Mouse (Mus musculus) embryonic facial prominence, embryonic 15.5 days (tissue): Measurements from ENCODE around the gene Usf2. TPM values are rescaled to one million over a fixed set of nuclear protein-coding genes. Genes with fewer than 3 reads are reported as not detected.

Experiments
- ATAC-seq: fragments of 200-750 bp; cut with Nextera tagmentation; 2 replicates; pipeline ENCODE4 v1.8.0; 2017; ENCODE audit warnings: low read depth, moderate TSS enrichment; ENCODE audit not compliant: insufficient number of reproducible peaks, low FRiP score, low TSS enrichment
- H3K27ac ChIP-seq: fragments of 300-500 bp; sonication (generic); replicated peaks from 2 replicates; pipeline ENCODE4 v1.5.1; 2015; ENCODE audit warnings: mild to moderate bottlenecking, inconsistent platforms
- H3K27me3 ChIP-seq: fragments of 300-500 bp; sonication (generic); 2 replicates; pipeline ENCODE4 v1.6.1; 2015; ENCODE audit warnings: inconsistent platforms
- H3K36me3 ChIP-seq: fragments of 300-500 bp; sonication (generic); 2 replicates; pipeline ENCODE4 v1.6.1; 2015; ENCODE audit warnings: mild to moderate bottlenecking, inconsistent platforms
- H3K4me1 ChIP-seq: fragments of 300-500 bp; sonication (generic); 2 replicates; pipeline ENCODE4 v1.6.1; 2015; ENCODE audit warnings: inconsistent platforms
- H3K4me2 ChIP-seq: fragments of 300-500 bp; sonication (generic); replicated peaks from 2 replicates; pipeline ENCODE4 v1.6.1; 2015; ENCODE audit warnings: mild to moderate bottlenecking, inconsistent platforms
- H3K4me3 ChIP-seq: fragments of 300-500 bp; sonication (generic); replicated peaks from 2 replicates; pipeline ENCODE4 v1.5.1; 2015; ENCODE audit warnings: mild to moderate bottlenecking, inconsistent platforms
- H3K9ac ChIP-seq: fragments of 300-500 bp; sonication (generic); 2 replicates; pipeline ENCODE4 v1.6.1; 2015; ENCODE audit warnings: inconsistent platforms
- H3K9me3 ChIP-seq: fragments of 300-500 bp; sonication (generic); replicated peaks from 2 replicates; pipeline ENCODE4 v1.6.1; 2016; ENCODE audit warnings: inconsistent platforms
- WGBS: fragments of 180-500 bp; shearing (Covaris S2); methylation state at CpG from one replicate; pipeline ENCODE4 v1.1.7; 2015; 5-methylcytosine and 5-hydroxymethylcytosine counted together
- polyA plus RNA-seq: library from polyadenylated mRNA; unstranded; fragments of >200 nt; fragmentation: Nextera tagmentation; extraction: Ambion mirVana; gene quantifications from 2 replicates; pipeline ENCODE4 v1.2.1, GENCODE M21; 2015

Usf2 gene
- polyA plus RNA-seq, 1 experiment from 2014 or later, result 23.3 TPM

DNA sequence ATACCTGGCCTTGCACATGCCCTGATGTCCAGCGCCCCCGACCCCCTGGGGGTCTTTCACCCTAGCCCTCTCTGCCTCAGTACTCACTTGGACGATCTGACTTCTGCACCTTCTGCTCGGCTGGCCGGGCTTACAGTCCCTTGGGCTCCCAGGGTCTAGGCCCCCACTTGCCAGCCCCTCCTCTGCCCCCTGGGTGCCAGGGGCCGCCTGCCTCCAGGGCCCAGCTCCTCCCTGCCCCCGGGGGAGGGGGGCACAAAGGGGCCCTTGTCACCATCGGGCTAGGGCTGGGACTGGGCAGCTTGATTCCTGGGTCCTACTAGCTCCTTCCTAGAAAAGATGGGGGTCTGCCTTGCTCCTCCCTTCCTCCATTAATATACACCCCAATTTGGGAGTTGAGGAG is 41.9 kb downstream of the Usf2 start, which contains the start of gene Mag:
Gene Mag (minus strand): TSS at position 142 of the 400 bp plus-strand sequence.
- no peak for ATAC-seq
- WGBS, result 63% methylated on average over 8 of the region's 8 CpGs

DNA sequence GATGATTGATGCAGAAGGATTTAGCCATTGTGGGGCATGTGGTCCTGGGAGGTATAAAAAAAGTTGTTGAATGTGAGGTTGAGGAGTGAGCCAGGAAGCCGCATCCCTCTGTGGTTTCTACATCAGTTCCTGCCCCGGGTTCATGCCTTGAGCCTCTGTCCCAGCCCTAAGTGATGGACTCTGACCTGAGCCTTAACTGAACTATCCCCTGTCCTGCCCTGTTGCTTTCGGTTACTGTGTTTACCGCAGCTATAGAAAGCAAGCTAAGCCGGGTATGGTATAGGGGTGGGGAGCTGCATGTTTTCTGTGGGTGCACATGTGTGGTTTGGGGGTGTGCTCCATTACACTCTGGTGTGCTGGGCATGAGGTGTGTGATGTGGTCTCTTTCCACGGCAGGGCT is 46.8 kb downstream of the Usf2 start:
- Histone ChIP-seq H3K36me3 (no peaks in the 10 kb centered on the region), H3K4me1 (peaks cover 17% of the 10 kb centered on the region; the same call in 1 of the 2 replicates), H3K27ac (no peak overlapping the region), H3K4me3 (no peak overlapping the region), H3K9ac (no peak overlapping the region), H3K27me3 (no peaks in the 10 kb centered on the region), H3K9me3 (no peaks in the 10 kb centered on the region), H3K4me2 (no peak overlapping the region)
- ATAC-seq, result peak; percentile 49; the same call in 1 of the 2 replicates
- 68% methylated on average over 6 of the region's 6 CpGs for WGBS

More for the DNA sequence above, 41.9 kb downstream of the Usf2 start, which contains the start of gene Mag:
- no peaks in the 10 kb centered on the region for H3K36me3 ChIP-seq
- H3K9ac ChIP-seq, result no peak within 1 kb of the TSS
- H3K4me3 ChIP-seq, result no peak within 1 kb of the TSS
- H3K4me2 ChIP-seq, result no peak within 1 kb of the TSS
- no peaks in the 10 kb centered on the region for H3K27me3 ChIP-seq
- no peak within 1 kb of the TSS for H3K27ac ChIP-seq
- H3K9me3 ChIP-seq, result no peaks in the 10 kb centered on the region
- H3K4me1 ChIP-seq, result peaks cover 5% of the 10 kb centered on the region; the same call in 1 of the 2 replicates

DNA sequence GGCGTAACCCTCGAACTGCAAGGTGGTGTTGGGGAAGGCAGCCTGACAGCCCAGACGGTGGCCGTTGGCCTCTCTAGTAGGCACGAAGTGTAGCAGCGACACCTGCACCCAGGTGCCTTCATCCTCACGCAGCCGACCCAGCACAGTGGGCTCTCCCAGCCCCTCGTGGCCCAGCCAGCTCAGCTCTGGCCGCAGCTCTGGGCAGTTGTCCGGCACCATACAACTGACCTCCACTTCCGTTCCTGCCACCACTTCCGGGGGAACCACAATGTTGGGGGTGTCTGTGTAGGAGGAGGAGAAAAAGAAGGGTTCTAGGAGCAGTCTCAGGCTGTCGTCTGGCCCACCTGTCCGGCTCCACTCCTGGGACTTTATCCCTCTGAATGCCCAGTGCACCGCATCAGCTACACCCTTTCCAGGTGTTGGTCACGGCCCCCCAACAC is 47.6 kb downstream of the Usf2 start:
- no peak overlapping the region for H3K27ac ChIP-seq
- no peaks in the 10 kb centered on the region for H3K36me3 ChIP-seq
- H3K4me3 ChIP-seq, result peak overlapping the region; percentile 27
- ATAC-seq, result 0 out of 2 replicates have a peak, but pooled peaks have one; percentile 3
- no peaks in the 10 kb centered on the region for H3K27me3 ChIP-seq
- WGBS, result 28% methylated on average over 17 of the region's 17 CpGs
- peaks cover 17% of the 10 kb centered on the region; the same call in 1 of the 2 replicates for H3K4me1 ChIP-seq
- no peaks in the 10 kb centered on the region for H3K9me3 ChIP-seq
- H3K4me2 ChIP-seq, result peak overlapping the region; percentile 54
- H3K9ac ChIP-seq, result no peak overlapping the region

DNA sequence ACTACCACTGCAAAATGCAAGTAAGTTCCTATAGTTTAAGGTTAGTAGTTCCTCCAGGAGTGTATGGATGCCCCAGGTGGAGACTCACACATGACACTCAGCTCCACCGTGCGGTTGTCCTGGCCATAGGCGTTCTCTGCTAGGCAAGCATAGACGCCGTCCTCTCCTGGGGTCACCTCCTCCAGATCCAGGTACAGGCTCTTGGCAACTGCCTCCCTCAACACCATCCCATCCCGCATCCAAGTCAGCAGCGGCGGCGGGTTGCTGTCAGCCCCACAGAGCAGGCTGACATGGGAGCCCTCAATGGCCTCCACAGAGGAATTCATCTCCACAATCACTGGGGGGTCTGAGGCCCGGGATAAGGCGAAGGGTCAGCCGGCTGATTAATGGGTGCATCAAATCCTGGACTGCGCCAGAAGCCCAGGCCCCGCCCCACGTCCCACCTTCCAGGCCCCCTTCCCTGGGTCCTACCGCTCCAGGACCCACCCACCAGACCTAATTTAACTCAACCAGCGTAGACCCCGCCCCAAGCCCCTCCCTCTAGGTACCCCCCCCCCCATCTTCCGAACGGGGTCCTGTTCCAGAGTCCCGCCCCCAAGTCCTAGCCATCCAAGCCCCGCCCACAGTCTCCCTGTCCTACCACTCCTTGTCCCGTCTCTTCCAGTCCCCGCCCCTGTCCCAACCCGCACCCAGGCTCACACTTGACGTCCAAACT is 48.2 kb downstream of the Usf2 start:
- Histone ChIP-seq H3K4me1 (peaks cover 17% of the 10 kb centered on the region; the same call in 1 of the 2 replicates), H3K27ac (no peak overlapping the region), H3K4me2 (peak overlapping the region; percentile 54), H3K9ac (no peak overlapping the region), H3K4me3 (peak overlapping the region; percentile 27), H3K27me3 (no peaks in the 10 kb centered on the region), H3K36me3 (no peaks in the 10 kb centered on the region), H3K9me3 (no peaks in the 10 kb centered on the region)
- peak; percentile 58 for ATAC-seq
- whole genome bisulfite sequencing, result 2% methylated on average over 23 of the region's 26 CpGs

DNA sequence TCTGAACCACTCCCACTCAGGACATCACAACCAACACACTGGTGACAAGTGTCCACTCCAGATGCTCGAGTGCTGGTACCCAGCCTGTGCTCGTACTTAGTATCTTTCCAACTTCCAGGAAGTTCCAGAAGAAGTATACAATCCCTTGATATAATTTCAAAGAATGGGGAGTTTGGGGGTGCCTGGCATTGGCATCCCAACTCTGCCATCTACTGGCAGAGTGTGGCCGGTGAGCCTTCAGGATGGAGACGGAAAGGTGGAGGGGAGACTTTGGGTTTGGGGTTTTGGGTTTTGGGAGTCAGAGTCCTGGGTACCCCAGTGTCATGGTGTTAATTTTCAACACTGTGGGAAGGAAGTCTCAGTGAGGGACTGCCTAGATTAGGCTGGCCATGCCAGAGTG is 52.6 kb downstream of the Usf2 start:
- Histone ChIP-seq H3K4me1 (peaks cover 16% of the 10 kb centered on the region; the same call in 1 of the 2 replicates), H3K4me2 (no peak overlapping the region), H3K27ac (no peak overlapping the region), H3K4me3 (no peak overlapping the region), H3K27me3 (no peaks in the 10 kb centered on the region), H3K9me3 (no peaks in the 10 kb centered on the region), H3K36me3 (no peaks in the 10 kb centered on the region), H3K9ac (no peak overlapping the region)
- no peak for ATAC-seq
- WGBS, result 52% methylated on average over 4 of the region's 4 CpGs

Other genes starting within 250 kb of the Usf2 start
- 0.29 and 0.63 TPM in 2 replicates for gene Atp4a, start 244.6 kb downstream of the Usf2 start, polyA plus RNA-seq
- gene Tmem147, start 227.3 kb downstream of the Usf2 start, polyA plus RNA-seq, result 191 and 200 TPM in 2 replicates
- 0.48 and 1.0 TPM in 2 replicates for gene Gapdhs, start 213.1 kb downstream of the Usf2 start, polyA plus RNA-seq
- gene Sbsn, start 205.3 kb downstream of the Usf2 start, polyA plus RNA-seq, result 163 and 182 TPM in 2 replicates
- gene Dmkn, start 193.0 kb downstream of the Usf2 start, polyA plus RNA-seq, result 491 and 576 TPM in 2 replicates
- 1,669 and 1,901 TPM in 2 replicates for gene Krtdap, start 168.9 kb downstream of the Usf2 start, polyA plus RNA-seq
- gene Ffar2, start 133.0 kb downstream of the Usf2 start, polyA plus RNA-seq, result 0.14 TPM in 1 of 2 replicates, not detected in the other
- gene Ffar3, start 100.6 kb downstream of the Usf2 start, polyA plus RNA-seq, result not detected in 2 replicates
- not detected in 2 replicates for gene Ffar1, start 95.2 kb downstream of the Usf2 start, polyA plus RNA-seq
- 0.11 and 0.20 TPM in 2 replicates for gene Cd22, start 76.5 kb downstream of the Usf2 start, polyA plus RNA-seq
- gene Mag, start 41.9 kb downstream of the Usf2 start, polyA plus RNA-seq, result 1.00 and 1.4 TPM in 2 replicates
- gene Hamp2, start 32.1 kb downstream of the Usf2 start, polyA plus RNA-seq, result 0.93 TPM in 1 of 2 replicates, not detected in the other
- not detected in 2 replicates for gene Hamp, start 12.8 kb downstream of the Usf2 start, polyA plus RNA-seq
- 40.8 and 47.2 TPM in 2 replicates for gene Lsr, start 16.7 kb upstream of the Usf2 start, polyA plus RNA-seq
- gene Fam187b, start 17.0 kb upstream of the Usf2 start, polyA plus RNA-seq, result 3.3 and 4.8 TPM in 2 replicates
- gene Fxyd5, start 85.7 kb upstream of the Usf2 start, polyA plus RNA-seq, result 43.8 and 46.2 TPM in 2 replicates
- 10.6 and 12.3 TPM in 2 replicates for gene Fxyd7, start 94.7 kb upstream of the Usf2 start, polyA plus RNA-seq
- 115 and 119 TPM in 2 replicates for gene Fxyd1, start 100.4 kb upstream of the Usf2 start, polyA plus RNA-seq
- 1.7 and 2.1 TPM in 2 replicates for gene Lgi4, start 102.5 kb upstream of the Usf2 start, polyA plus RNA-seq
- gene Fxyd3, start 119.9 kb upstream of the Usf2 start, polyA plus RNA-seq, result 108 and 127 TPM in 2 replicates
- 5.4 and 5.7 TPM in 2 replicates for gene Hpn, start 158.5 kb upstream of the Usf2 start, polyA plus RNA-seq
- 7.1 and 7.8 TPM in 2 replicates for gene Scn1b, start 170.2 kb upstream of the Usf2 start, polyA plus RNA-seq
- gene Gramd1a, start 199.1 kb upstream of the Usf2 start, polyA plus RNA-seq, result 72.5 and 75.2 TPM in 2 replicates